Mouse (Mus musculus) megakaryocyte-erythroid progenitor cell, adult 5 weeks (primary cell): ENCODE results near the gene Faf2. TPM values are rescaled to one million over a fixed set of nuclear protein-coding genes. Genes with fewer than 3 reads are reported as not detected.

Source experiments
- polyA plus RNA-seq: library from polyadenylated mRNA; stranded (reverse); fragments of >175 nt; gene quantifications from 2 replicates; pipeline ENCODE4 v1.2.3, GENCODE M21; 2012

The Faf2 gene
- 10.4 and 13.4 TPM in 2 replicates for polyA plus RNA-seq

DNA sequence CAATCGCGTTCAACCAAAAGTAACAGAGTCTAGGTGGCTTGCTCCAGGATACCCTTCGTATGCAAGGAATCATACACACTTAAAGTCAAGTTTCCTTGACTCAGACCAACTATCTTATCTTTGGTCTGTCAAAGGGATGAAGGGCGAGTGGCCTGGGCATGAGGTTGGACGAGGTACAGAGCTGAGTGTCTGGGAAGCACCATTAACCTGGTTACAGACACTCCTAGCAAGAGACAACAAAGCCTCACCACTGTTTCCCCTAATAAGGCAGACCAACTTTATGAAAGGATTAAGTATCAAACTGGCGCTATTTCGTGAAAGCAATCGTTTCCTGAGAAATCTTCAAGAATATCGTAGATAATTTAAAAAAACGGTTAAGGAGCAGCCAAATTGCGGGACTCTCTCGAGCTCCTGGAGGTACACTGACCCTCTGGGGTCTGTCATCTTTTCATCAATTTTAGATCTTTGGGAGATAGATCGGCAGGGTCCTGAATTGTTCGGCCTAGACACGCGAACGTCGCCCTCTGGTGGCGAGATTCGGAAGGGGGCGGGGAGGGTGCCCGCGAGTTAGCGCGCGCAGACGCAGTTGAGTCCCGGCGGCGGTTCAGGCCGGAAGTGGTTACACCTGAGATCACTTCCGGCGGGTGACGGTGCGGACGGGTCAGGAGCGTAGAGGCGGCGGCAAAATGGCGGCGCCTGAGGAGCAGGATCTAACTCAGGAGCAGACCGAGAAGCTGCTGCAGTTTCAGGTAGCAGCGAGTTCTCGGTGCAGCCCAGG is at the start of gene Faf2:
Gene Faf2 (plus strand): TSS at position 630 of the 778 bp plus-strand sequence.

GRCm38 (mm10) chr13:54574854-54575481 is 46.6 kb upstream of the Faf2 start, which contains the start of gene Arl10:
Gene Arl10, plus strand, starts transcription at chr13:54575015.

DNA sequence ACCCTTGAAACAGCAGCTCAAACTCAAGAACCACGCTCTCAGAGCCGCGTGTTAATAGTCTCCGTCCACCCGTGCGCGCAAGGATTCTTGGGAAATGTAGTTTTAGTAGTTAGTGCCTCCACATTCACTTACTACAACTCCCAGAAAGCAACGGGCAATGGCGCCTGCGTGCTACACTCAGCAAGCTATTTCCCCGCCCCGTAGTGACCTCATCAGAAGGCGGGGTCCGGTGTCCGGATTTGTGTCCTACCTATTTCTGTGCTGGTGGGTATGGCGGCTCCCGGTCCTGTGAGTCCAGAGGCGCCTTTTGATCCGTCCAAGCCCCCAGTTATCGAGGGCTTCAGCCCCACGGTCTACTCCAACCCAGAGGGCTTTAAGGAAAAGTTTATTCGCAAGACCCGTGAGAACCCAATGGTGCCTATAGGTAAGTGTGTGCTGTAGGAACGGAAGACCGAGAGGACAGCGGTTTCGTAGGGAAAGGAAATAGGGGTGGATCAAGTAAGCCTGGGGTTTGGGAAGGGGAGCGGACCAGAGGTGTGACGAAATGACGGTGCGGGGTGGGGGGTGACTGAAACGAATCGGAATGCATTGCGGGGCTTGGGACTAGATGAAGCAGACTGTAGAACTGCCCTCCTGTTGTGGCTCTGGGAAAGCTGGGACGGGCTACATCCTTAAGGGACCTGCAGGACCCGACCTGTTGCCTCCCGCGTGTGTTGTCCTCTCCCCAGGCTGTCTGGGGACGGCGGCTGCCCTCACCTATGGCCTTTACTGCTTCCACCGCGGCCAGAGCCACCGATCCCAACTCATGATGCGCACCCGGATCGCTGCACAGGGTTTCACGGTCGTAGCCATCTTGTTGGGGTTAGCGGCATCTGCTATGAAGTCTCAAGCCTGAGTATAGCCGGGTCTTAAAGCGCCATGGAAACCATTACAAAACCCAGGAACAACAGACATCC is 31.3 kb upstream of the Faf2 start, which contains the start of the genes Nop16 and Higd2a:
Gene Nop16 (minus strand): TSS at position 95 of the 956 bp plus-strand sequence.
Gene Higd2a (plus strand): TSS at position 212 of the 956 bp plus-strand sequence.

DNA sequence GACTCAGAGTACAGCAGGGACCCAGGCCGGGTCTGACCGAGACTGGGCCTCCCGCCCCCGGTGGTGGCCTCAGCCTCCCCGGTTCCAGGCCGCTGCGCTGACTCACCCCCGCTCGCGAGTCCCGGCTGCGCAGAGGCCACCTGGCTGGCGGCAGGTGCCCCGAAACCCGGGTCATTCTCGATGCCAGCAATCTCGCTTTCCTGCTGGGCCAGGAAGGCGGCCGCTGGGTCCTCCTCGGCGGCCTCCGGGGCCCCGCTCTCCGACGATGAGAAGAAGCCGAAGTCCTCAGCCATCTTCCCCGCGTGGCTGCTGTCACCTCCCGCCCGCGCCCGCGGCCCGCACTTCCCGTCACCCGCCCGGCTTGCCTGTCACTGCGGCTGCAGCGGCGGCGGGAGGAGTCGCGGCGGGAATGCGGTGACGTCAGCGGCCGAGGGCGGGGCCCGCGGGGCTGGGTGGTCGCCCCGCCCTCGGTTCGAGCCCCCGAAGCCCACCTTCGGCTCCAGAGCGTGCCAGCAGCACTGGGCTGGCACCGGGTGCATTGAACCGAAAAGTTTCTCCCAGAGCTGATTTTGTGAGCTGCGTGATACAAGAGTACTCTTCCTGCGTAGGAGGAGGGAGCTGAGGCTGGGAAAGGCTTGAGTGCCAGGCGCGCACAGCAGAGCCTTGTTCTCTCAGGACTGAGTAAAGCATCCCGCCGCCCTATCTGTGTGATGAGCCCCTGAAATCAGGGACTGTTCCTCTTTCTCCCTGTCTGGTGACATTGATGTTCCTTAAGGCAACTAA is 10.4 kb upstream of the Faf2 start, which contains the start of gene Cltb:
Gene Cltb (minus strand): TSS at position 373 of the 783 bp plus-strand sequence.

DNA sequence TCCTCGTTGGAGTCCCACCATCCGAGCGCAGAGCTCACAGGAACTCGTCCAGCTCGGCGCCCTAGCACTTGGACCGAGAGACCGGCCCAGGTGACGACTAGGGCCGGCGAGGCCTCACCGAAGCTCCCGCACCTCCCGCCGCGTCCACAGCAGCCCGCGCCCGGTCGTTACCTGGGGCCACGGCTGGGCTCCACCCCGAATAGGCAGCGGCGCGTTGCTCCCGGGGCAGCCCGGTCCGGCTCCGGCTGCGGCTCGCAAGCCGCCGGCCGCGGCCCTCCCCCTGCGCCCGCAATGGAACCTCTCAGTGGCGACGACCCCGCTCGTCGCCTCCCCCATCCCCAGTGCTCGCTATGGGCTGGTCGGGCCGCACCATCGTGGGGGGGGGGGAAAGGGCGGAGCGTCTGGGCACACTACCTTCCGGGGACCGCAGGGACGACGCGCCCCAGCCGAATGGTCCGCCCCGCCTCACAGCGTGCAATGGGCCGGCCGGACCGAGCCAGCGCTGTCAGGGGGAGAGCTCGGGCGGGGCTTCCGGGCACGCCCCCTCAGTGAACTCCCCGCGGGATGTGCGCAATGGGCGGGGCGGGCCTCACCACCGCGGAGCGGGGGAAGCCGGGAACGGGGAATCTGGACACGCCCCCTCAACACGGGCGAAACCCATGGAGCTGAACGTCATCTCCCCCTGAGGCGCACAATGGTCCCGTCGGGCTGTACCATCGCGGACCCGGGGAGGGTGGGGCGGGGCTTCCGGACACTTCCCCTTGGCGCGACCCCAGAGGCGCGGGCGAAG is 72.2 kb downstream of the Faf2 start, which contains the start of gene Rnf44:
Gene Rnf44 (minus strand): TSS at position 350 of the 790 bp plus-strand sequence.

GRCm38 (mm10) chr13:54701243-54701642 is 79.7 kb downstream of the Faf2 start, which contains the start of gene Cdhr2:
Gene Cdhr2, plus strand, starts transcription at chr13:54701461.

Other genes with a start within 250 kb of the Faf2 start
- gene Thoc3, start 152.9 kb upstream of the Faf2 start, polyA plus RNA-seq: 110 and 135 TPM in 2 replicates
- gene Simc1, start 118.0 kb upstream of the Faf2 start, polyA plus RNA-seq: 1.2 and 3.5 TPM in 2 replicates
- 31.2 and 34.3 TPM in 2 replicates for gene 4833439L19Rik, start 56.3 kb upstream of the Faf2 start, polyA plus RNA-seq
- gene Arl10, start 46.8 kb upstream of the Faf2 start, polyA plus RNA-seq: 11.3 and 12.8 TPM in 2 replicates
- gene Nop16, start 31.7 kb upstream of the Faf2 start, polyA plus RNA-seq: 50.1 and 65.2 TPM in 2 replicates
- gene Higd2a, start 31.6 kb upstream of the Faf2 start, polyA plus RNA-seq: 57.0 and 57.7 TPM in 2 replicates
- gene Cltb, start 10.4 kb upstream of the Faf2 start, polyA plus RNA-seq: 43.2 and 64.2 TPM in 2 replicates
- gene Rnf44, start 72.1 kb downstream of the Faf2 start, polyA plus RNA-seq: 415 and 551 TPM in 2 replicates
- 0.02 TPM in 1 of 2 replicates, not detected in the other for gene Cdhr2, start 79.7 kb downstream of the Faf2 start, polyA plus RNA-seq
- gene Gprin1, start 128.1 kb downstream of the Faf2 start, polyA plus RNA-seq: not detected in 2 replicates
- gene Sncb, start 144.8 kb downstream of the Faf2 start, polyA plus RNA-seq: not detected in 2 replicates
- gene Eif4e1b, start 162.2 kb downstream of the Faf2 start, polyA plus RNA-seq: not detected in 2 replicates
- gene Tspan17, start 167.6 kb downstream of the Faf2 start, polyA plus RNA-seq: 2.0 and 2.8 TPM in 2 replicates